Mouse (Mus musculus): Measurements from ENCODE around the gene Tada2a.

Tada2a gene

GRCm38 (mm10) chr11:84128943-84129798 is at the start of gene Tada2a, which contains the start of gene Acaca:
Gene Tada2a (minus strand): TSS chr11:84129600.
Gene Acaca (plus strand): TSS chr11:84129672.
- peak; percentile 87 for DNase-seq (ENCODE audit: low read depth, low spot score)

- DNase-seq (ENCODE audit: low read depth, low spot score) = no peak
Observed at GRCm38 (mm10) chr11:84178571-84178970, 49.2 kb upstream of the Tada2a start.

- no peak for DNase-seq (ENCODE audit: low read depth, low spot score)
Observed at GRCm38 (mm10) chr11:84172539-84173435, 43.4 kb upstream of the Tada2a start.

GRCm38 (mm10) chr11:84168701-84169288 is 39.4 kb upstream of the Tada2a start:
- DNase-seq (ENCODE audit: low read depth, low spot score) = no peak

GRCm38 (mm10) chr11:84167046-84167526 is 37.7 kb upstream of the Tada2a start, which contains the start of gene Gm11437:
Gene Gm11437 (minus strand): TSS chr11:84167476.
- no peak for DNase-seq (ENCODE audit: low read depth, low spot score)

GRCm38 (mm10) chr11:84164561-84164960 is 35.2 kb upstream of the Tada2a start:
- DNase-seq (ENCODE audit: low read depth, low spot score) = no peak

- DNase-seq (ENCODE audit: low read depth, low spot score) = no peak
Observed at GRCm38 (mm10) chr11:84164123-84164522, 34.7 kb upstream of the Tada2a start.

GRCm38 (mm10) chr11:84156535-84157262 is 27.3 kb upstream of the Tada2a start:
- DNase-seq (ENCODE audit: low read depth, low spot score) = no peak

- no peak for DNase-seq (ENCODE audit: low read depth, low spot score)
Observed at GRCm38 (mm10) chr11:84150884-84151283, 21.5 kb upstream of the Tada2a start.

GRCm38 (mm10) chr11:84146081-84146480 is 16.7 kb upstream of the Tada2a start:
- no peak for DNase-seq (ENCODE audit: low read depth, low spot score)

- no peak for DNase-seq (ENCODE audit: low read depth, low spot score)
Observed at GRCm38 (mm10) chr11:84145201-84145798, 15.9 kb upstream of the Tada2a start.

- DNase-seq (ENCODE audit: low read depth, low spot score) = peak; percentile 52
Observed at GRCm38 (mm10) chr11:84141752-84142151, 12.4 kb upstream of the Tada2a start.

- DNase-seq (ENCODE audit: low read depth, low spot score) = no peak
Observed at GRCm38 (mm10) chr11:84136453-84136852, 7.1 kb upstream of the Tada2a start.

GRCm38 (mm10) chr11:84134331-84134860 is 5.0 kb upstream of the Tada2a start:
- no peak for DNase-seq (ENCODE audit: low read depth, low spot score)

GRCm38 (mm10) chr11:84129799-84130185 is 392 bp upstream of the Tada2a start:
- DNase-seq (ENCODE audit: low read depth, low spot score) = no peak

GRCm38 (mm10) chr11:84127977-84128376 is 1.4 kb downstream of the Tada2a start:
- no peak for DNase-seq (ENCODE audit: low read depth, low spot score)

- no peak for DNase-seq (ENCODE audit: low read depth, low spot score)
Observed at GRCm38 (mm10) chr11:84121051-84121956, 8.1 kb downstream of the Tada2a start.

GRCm38 (mm10) chr11:84117431-84117830 is 12.0 kb downstream of the Tada2a start:
- no peak for DNase-seq (ENCODE audit: low read depth, low spot score)

GRCm38 (mm10) chr11:84116221-84116620 is 13.2 kb downstream of the Tada2a start:
- DNase-seq (ENCODE audit: low read depth, low spot score) = no peak

Data from forelimb bud, embryonic 11.5 days (tissue).